Mouse (Mus musculus): ENCODE measurements around the gene Irf2. TPM values are rescaled to one million over a fixed set of nuclear protein-coding genes. Genes with fewer than 3 reads are reported as not detected.

The Irf2 gene
- polyA plus RNA-seq, 1 experiment from 2014 or later, result 33.7 TPM

DNA sequence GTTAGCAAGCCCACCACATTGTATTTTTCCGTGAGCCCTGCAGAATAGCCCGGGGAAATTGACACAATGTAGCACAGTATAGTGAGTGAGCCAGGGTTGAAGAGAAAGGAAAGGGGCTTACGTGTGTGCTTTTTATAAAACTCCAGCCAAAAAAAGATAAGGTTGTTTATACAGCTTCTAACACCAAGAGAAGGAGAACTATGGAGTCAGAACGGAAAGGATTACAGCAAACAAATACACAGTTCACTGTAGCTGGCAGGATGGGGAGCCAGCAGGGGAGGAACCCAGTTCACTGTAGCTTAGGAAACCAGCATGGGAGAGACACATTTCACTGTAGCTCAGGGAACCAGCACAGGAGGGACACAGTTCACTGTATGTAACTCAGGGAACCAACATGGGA is 149.0 kb downstream of the Irf2 start:
- no peaks in the 10 kb centered on the region for H3K9me3 ChIP-seq
- WGBS, result 7% methylated on average over 4 of the region's 4 CpGs
- no peaks in the 10 kb centered on the region for H3K36me3 ChIP-seq
- H3K27ac ChIP-seq, result peak overlapping the region; percentile 67
- H3K4me2 ChIP-seq, result no peak overlapping the region
- H3K4me3 ChIP-seq, result no peak overlapping the region
- peaks cover 34% of the 10 kb centered on the region for H3K4me1 ChIP-seq
- no peaks in the 10 kb centered on the region for H3K27me3 ChIP-seq
- ATAC-seq (ENCODE audit: borderline replicate concordance, extremely low read depth, low FRiP score, low TSS enrichment), result peak; percentile 64; the same call in 1 of the 2 replicates
- no peak overlapping the region for H3K9ac ChIP-seq

DNA sequence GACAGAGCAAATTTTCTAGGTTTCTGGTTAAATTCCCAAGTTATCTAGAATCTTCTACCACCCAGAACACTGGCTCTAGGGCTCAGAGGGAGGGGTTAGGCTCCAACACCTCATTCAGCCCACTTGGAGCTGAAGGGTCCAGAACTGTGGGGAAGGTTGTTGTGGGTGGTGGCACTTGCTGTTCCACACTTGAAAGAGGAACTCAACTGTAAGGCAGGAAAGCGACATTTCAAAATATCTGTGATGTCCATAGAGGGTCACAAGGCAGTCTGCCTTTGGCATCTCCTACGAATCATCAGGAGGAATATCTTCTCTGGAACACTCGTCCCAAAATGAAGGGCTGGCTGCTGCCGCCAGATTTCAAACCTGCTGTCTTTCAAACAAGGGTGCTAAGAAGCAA is 150.7 kb downstream of the Irf2 start:
- Histone ChIP-seq H3K9me3 (no peaks in the 10 kb centered on the region), H3K4me1 (peaks cover 34% of the 10 kb centered on the region), H3K36me3 (no peaks in the 10 kb centered on the region), H3K4me2 (no peak overlapping the region), H3K27me3 (no peaks in the 10 kb centered on the region), H3K4me3 (no peak overlapping the region), H3K9ac (no peak overlapping the region), H3K27ac (0 out of 2 replicates have a peak overlapping the region, but pooled peaks have one; percentile 8)
- no peak for ATAC-seq (ENCODE audit: borderline replicate concordance, extremely low read depth, low FRiP score, low TSS enrichment)
- 82% methylated on average over 4 of the region's 4 CpGs for WGBS

DNA sequence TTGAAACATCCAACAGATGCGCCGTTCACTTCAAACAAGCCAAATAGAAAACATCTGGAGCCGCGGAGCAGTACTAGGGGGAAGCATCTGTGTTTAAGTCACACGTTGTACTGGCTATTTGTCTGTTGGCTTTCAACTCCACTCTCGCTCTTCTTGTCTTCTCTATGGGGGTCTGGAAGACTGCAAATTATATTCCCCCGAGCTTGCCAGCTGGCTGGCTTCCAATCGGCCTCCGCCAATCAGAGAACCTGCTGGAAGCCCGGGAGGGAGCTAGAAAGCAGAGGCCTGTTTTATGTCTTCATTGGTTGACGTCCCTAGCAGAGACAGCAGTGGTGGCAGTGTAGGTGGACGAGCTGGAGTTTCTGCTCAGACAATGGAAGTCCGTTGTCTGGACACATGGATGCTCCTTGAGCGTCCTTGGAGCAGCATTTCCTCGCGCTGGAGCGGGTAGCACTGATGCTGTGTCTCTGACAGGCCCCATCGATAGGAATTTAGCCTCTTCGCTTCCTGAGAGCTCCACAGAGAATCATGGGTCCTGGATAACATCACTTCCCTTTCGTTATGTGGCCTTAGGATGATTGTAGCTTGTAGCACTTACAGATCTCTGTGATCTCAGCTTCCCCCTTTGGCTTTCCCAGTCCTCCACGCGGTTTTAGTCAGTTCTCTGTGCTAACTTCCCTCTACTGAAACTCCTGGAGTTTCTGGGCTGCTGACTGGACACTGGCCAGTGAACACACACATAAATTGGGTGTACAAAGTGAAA is 153.2 kb downstream of the Irf2 start:
- no peaks in the 10 kb centered on the region for H3K36me3 ChIP-seq
- no peaks in the 10 kb centered on the region for H3K27me3 ChIP-seq
- H3K9me3 ChIP-seq, result no peaks in the 10 kb centered on the region
- H3K4me1 ChIP-seq, result peaks cover 30% of the 10 kb centered on the region
- no peak overlapping the region for H3K9ac ChIP-seq
- H3K27ac ChIP-seq, result peak overlapping the region; percentile 68
- ATAC-seq (ENCODE audit: borderline replicate concordance, extremely low read depth, low FRiP score, low TSS enrichment), result peak; percentile 94; the same call in 1 of the 2 replicates
- 43% methylated on average over 22 of the region's 22 CpGs for WGBS
- H3K4me3 ChIP-seq, result no peak overlapping the region
- H3K4me2 ChIP-seq, result peak overlapping the region; percentile 41

DNA sequence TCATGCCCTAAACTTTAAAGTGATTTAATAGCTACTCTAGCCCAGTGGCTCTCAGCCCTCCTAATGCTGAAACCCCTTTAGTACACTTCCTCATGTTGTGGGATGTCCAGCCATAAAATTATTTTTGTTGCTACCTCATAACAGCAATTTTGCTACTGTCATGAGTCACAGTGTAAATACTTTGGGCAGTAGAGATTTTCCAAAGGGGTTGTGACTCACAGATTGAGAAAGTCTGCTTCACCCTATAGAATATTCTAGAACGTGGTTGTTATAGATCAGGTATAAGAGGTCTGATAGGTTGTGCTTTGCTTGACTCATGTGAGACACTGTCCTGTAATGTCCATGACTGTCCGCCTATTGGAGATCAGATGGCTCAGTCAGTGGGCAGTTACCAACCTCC is 154.9 kb downstream of the Irf2 start:
- Histone ChIP-seq H3K9me3 (no peaks in the 10 kb centered on the region), H3K9ac (no peak overlapping the region), H3K4me2 (no peak overlapping the region), H3K27me3 (no peaks in the 10 kb centered on the region), H3K36me3 (no peaks in the 10 kb centered on the region), H3K27ac (no peak overlapping the region), H3K4me3 (no peak overlapping the region), H3K4me1 (peaks cover 14% of the 10 kb centered on the region)
- WGBS, result 93% methylated on average over 2 of the region's 2 CpGs
- ATAC-seq (ENCODE audit: borderline replicate concordance, extremely low read depth, low FRiP score, low TSS enrichment), result no peak

DNA sequence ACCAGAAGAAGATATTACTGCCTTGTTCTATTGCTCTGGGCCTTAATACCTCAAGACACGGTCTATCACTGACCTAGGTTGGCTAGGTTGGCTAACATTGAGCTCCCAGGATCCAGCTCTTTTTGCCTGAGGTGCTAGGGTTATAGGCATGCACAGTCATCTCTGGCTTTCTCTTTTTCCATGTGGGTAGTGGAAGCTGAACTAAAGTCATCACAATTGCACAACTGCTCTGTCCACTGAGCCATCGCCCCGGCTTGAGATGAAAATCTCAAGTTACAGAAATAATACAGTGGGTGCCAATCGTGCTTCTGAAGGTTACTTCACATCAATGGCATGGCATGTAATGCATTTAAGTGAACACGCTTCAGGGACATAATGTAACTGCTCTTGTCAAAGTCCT is 156.5 kb downstream of the Irf2 start:
- no peaks in the 10 kb centered on the region for H3K9me3 ChIP-seq
- ATAC-seq (ENCODE audit: borderline replicate concordance, extremely low read depth, low FRiP score, low TSS enrichment), result no peak
- 88% methylated on average over 5 of the region's 5 CpGs for WGBS
- H3K27ac ChIP-seq, result no peak overlapping the region
- no peaks in the 10 kb centered on the region for H3K27me3 ChIP-seq
- no peak overlapping the region for H3K4me3 ChIP-seq
- no peak overlapping the region for H3K4me2 ChIP-seq
- no peak overlapping the region for H3K9ac ChIP-seq
- peaks cover 14% of the 10 kb centered on the region for H3K4me1 ChIP-seq
- no peaks in the 10 kb centered on the region for H3K36me3 ChIP-seq

DNA sequence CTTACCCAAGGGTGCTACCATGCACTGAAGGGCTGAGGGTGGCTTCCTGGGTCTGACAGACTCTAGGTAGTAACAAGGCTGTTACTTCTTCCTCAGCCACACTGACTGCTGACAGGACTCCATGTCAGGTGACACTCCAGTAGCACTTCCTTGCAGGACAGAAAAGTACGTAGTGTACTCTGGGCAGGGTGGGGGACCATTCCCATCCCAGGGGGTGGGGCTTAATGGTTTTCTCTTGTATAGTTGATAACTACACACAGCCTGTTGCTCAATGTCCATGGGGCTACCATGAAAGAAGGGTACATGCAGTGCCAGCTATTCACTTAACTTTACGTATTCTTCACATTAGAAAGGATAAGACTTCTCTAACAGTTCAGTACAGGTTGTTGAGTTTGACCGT is 157.2 kb downstream of the Irf2 start:
- H3K27ac ChIP-seq, result no peak overlapping the region
- peaks cover 14% of the 10 kb centered on the region for H3K4me1 ChIP-seq
- H3K9me3 ChIP-seq, result no peaks in the 10 kb centered on the region
- no peak overlapping the region for H3K4me3 ChIP-seq
- H3K4me2 ChIP-seq, result no peak overlapping the region
- ATAC-seq (ENCODE audit: borderline replicate concordance, extremely low read depth, low FRiP score, low TSS enrichment), result no peak
- no peaks in the 10 kb centered on the region for H3K36me3 ChIP-seq
- no peaks in the 10 kb centered on the region for H3K27me3 ChIP-seq
- no peak overlapping the region for H3K9ac ChIP-seq
- WGBS, result 78% methylated on average over 3 of the region's 3 CpGs

Other genes with a start within 250 kb of the Irf2 start
- gene Cenpu, start 187.7 kb upstream of the Irf2 start, polyA plus RNA-seq (2015; fragmentation: Nextera tagmentation; extraction: Ambion mirVana), result 19.2 TPM in 2 replicates
- gene Primpol, start 122.5 kb upstream of the Irf2 start, polyA plus RNA-seq (2015; fragmentation: Nextera tagmentation; extraction: Ambion mirVana), result 10.5 and 13.4 TPM in 2 replicates
- gene Casp3, start 122.4 kb upstream of the Irf2 start, polyA plus RNA-seq (2015; fragmentation: Nextera tagmentation; extraction: Ambion mirVana), result 92.2 and 99.2 TPM in 2 replicates
- 0.43 and 0.47 TPM in 2 replicates for gene Enpp6, start 247.2 kb downstream of the Irf2 start, polyA plus RNA-seq (2015; fragmentation: Nextera tagmentation; extraction: Ambion mirVana)